Mouse (Mus musculus): ENCODE results near the gene Large1. TPM values are rescaled to one million over a fixed set of nuclear protein-coding genes. Genes with fewer than 3 reads are reported as not detected.
"Not testable (repeated sequence)": the region's sequence is repeated elsewhere in the genome, so short reads cannot be mapped to it uniquely, and the experiment has no call there.

Large1 gene
- polyA plus RNA-seq, 1 experiment, result 7.5 TPM

- Histone ChIP-seq H3K4me1 (ENCODE audit: control insufficient read depth, insufficient read depth, insufficient read length, low read length) (no peaks in the 10 kb centered on the region), H3K27ac (replicated peaks; ENCODE audit: low read depth, low read length) (no peak overlapping the region), H3K4me3 (ENCODE audit: insufficient read depth, low read depth, low read length) (no peak overlapping the region)
Measured at GRCm38 (mm10) chr8:73054726-73055125, 298.6 kb downstream of the Large1 start.

- H3K27ac ChIP-seq (replicated peaks; ENCODE audit: low read depth, low read length), result no peak overlapping the region
- no peak overlapping the region for H3K4me3 ChIP-seq (ENCODE audit: insufficient read depth, low read depth, low read length)
- H3K4me1 ChIP-seq (ENCODE audit: control insufficient read depth, insufficient read depth, insufficient read length, low read length), result no peaks in the 10 kb centered on the region
Measured at GRCm38 (mm10) chr8:73053878-73054277, 299.5 kb downstream of the Large1 start.

- Histone ChIP-seq H3K4me3 (ENCODE audit: insufficient read depth, low read depth, low read length) (no peak overlapping the region), H3K27ac (replicated peaks; ENCODE audit: low read depth, low read length) (no peak overlapping the region), H3K4me1 (ENCODE audit: control insufficient read depth, insufficient read depth, insufficient read length, low read length) (no peaks in the 10 kb centered on the region)
Measured at GRCm38 (mm10) chr8:73052414-73052813, 300.9 kb downstream of the Large1 start.

- Histone ChIP-seq H3K4me3 (ENCODE audit: insufficient read depth, low read depth, low read length) (no peak overlapping the region), H3K4me1 (ENCODE audit: control insufficient read depth, insufficient read depth, insufficient read length, low read length) (no peaks in the 10 kb centered on the region), H3K27ac (replicated peaks; ENCODE audit: low read depth, low read length) (no peak overlapping the region)
Measured at GRCm38 (mm10) chr8:73048136-73048535, 305.2 kb downstream of the Large1 start.

DNA sequence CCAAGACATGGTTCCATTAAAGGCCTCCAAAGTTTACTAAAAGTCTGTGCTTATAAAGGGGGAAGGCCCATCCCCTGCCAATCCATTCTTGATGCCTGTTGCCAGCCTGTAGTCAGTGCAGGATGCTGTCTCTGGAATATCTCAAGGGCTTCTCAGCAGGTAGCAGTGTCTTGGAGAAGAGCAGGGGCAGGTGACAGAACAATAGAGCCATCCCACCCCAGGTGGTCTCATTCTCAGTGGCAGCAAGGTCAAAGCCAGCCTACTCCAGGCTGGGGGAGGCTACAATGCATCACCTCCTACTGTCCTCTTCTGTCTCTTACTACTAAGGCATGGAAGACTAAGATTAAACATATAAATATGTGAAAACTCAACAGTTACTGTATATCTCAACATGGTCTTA is 323.6 kb downstream of the Large1 start:
- no peak overlapping the region for H3K4me3 ChIP-seq (ENCODE audit: insufficient read depth, low read depth, low read length)
- no peaks in the 10 kb centered on the region for H3K4me1 ChIP-seq (ENCODE audit: control insufficient read depth, insufficient read depth, insufficient read length, low read length)
- H3K27ac ChIP-seq (replicated peaks; ENCODE audit: low read depth, low read length), result no peak overlapping the region

GRCm38 (mm10) chr8:73018241-73018640 is 335.1 kb downstream of the Large1 start:
- Histone ChIP-seq H3K4me3 (ENCODE audit: insufficient read depth, low read depth, low read length) (no peak overlapping the region), H3K27ac (replicated peaks; ENCODE audit: low read depth, low read length) (0 out of 2 replicates have a peak overlapping the region, but pooled peaks have one; percentile 51), H3K4me1 (ENCODE audit: control insufficient read depth, insufficient read depth, insufficient read length, low read length) (peaks cover 5% of the 10 kb centered on the region; the same call in 1 of the 2 replicates)

- peaks cover 5% of the 10 kb centered on the region; the same call in 1 of the 2 replicates for H3K4me1 ChIP-seq (ENCODE audit: control insufficient read depth, insufficient read depth, insufficient read length, low read length)
- peak overlapping the region; percentile 51 for H3K27ac ChIP-seq (replicated peaks; ENCODE audit: low read depth, low read length)
Measured at GRCm38 (mm10) chr8:73017601-73018000, 335.7 kb downstream of the Large1 start.

GRCm38 (mm10) chr8:73016303-73016702 is 337.0 kb downstream of the Large1 start:
- H3K27ac ChIP-seq (replicated peaks; ENCODE audit: low read depth, low read length), result no peak overlapping the region
- H3K4me1 ChIP-seq (ENCODE audit: control insufficient read depth, insufficient read depth, insufficient read length, low read length), result peaks cover 5% of the 10 kb centered on the region; the same call in 1 of the 2 replicates
- no peak overlapping the region for H3K4me3 ChIP-seq (ENCODE audit: insufficient read depth, low read depth, low read length)

More at GRCm38 (mm10) chr8:73017601-73018000, 335.7 kb downstream of the Large1 start:
- H3K4me3 ChIP-seq (ENCODE audit: insufficient read depth, low read depth, low read length), result no peak overlapping the region

GRCm38 (mm10) chr8:73007489-73007888 is 345.9 kb downstream of the Large1 start:
- Histone ChIP-seq H3K4me3 (ENCODE audit: insufficient read depth, low read depth, low read length) (no peak overlapping the region), H3K27ac (replicated peaks; ENCODE audit: low read depth, low read length) (no peak overlapping the region), H3K4me1 (ENCODE audit: control insufficient read depth, insufficient read depth, insufficient read length, low read length) (no peaks in the 10 kb centered on the region)

DNA sequence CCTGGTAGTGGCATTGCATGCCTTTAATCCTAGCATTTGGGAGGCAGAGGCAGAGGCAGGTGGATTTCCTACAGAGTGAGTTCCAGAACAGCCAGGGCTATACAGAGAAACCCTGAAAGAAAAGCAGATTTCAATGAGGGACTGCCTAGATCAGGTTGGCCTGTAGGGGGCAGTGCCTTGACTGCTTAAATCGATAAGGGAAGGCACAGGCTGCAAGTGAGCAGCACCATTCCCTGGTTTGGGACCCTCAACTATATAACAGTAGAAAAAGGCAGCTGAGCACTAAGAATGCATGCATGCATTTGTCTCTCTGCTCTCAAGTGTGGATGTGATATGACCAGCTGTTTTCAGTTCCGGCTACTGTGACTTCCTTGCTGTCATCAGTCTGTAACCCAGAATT is 349.5 kb downstream of the Large1 start:
- Histone ChIP-seq H3K27ac (replicated peaks; ENCODE audit: low read depth, low read length) (no peak overlapping the region), H3K4me1 (ENCODE audit: control insufficient read depth, insufficient read depth, insufficient read length, low read length) (no peaks in the 10 kb centered on the region), H3K4me3 (ENCODE audit: insufficient read depth, low read depth, low read length) (no peak overlapping the region)

- no peak overlapping the region for H3K4me3 ChIP-seq (ENCODE audit: insufficient read depth, low read depth, low read length)
Measured at GRCm38 (mm10) chr8:72993831-72994230, 359.5 kb downstream of the Large1 start.

GRCm38 (mm10) chr8:72990425-72990824 is 362.9 kb downstream of the Large1 start:
- Histone ChIP-seq H3K4me3 (ENCODE audit: insufficient read depth, low read depth, low read length) (no peak overlapping the region), H3K4me1 (ENCODE audit: control insufficient read depth, insufficient read depth, insufficient read length, low read length) (no peaks in the 10 kb centered on the region), H3K27ac (replicated peaks; ENCODE audit: low read depth, low read length) (no peak overlapping the region)

More at GRCm38 (mm10) chr8:72993831-72994230, 359.5 kb downstream of the Large1 start:
- Histone ChIP-seq H3K27ac (replicated peaks; ENCODE audit: low read depth, low read length) (no peak overlapping the region), H3K4me1 (ENCODE audit: control insufficient read depth, insufficient read depth, insufficient read length, low read length) (no peaks in the 10 kb centered on the region)

DNA sequence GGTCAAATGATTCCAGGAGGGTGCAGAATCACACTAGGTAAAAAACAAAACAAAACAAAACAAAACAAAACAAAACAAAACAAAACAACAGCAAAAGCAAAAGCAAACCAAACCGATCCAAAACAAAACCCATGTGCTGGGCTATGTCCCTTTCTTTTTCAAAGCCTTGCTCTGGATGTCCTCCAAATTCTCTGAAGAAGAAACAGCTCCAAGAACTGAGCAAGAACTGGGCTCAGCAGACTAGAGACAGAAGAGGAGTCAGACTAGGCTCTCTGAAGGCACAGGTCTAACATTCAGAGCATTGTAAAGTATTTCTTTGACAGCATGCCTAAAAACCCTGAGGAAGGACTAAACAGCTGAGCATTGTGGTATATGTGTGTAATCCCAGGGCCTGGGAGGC is 370.5 kb downstream of the Large1 start:
- no peak overlapping the region for H3K27ac ChIP-seq (replicated peaks; ENCODE audit: low read depth, low read length)
- no peak overlapping the region for H3K4me3 ChIP-seq (ENCODE audit: insufficient read depth, low read depth, low read length)
- H3K4me1 ChIP-seq (ENCODE audit: control insufficient read depth, insufficient read depth, insufficient read length, low read length), result no peaks in the 10 kb centered on the region

GRCm38 (mm10) chr8:72955074-72955473 is 398.3 kb downstream of the Large1 start:
- Histone ChIP-seq H3K27ac (replicated peaks; ENCODE audit: low read depth, low read length) (no peak overlapping the region), H3K4me1 (ENCODE audit: control insufficient read depth, insufficient read depth, insufficient read length, low read length) (no peaks in the 10 kb centered on the region), H3K4me3 (ENCODE audit: insufficient read depth, low read depth, low read length) (no peak overlapping the region)

DNA sequence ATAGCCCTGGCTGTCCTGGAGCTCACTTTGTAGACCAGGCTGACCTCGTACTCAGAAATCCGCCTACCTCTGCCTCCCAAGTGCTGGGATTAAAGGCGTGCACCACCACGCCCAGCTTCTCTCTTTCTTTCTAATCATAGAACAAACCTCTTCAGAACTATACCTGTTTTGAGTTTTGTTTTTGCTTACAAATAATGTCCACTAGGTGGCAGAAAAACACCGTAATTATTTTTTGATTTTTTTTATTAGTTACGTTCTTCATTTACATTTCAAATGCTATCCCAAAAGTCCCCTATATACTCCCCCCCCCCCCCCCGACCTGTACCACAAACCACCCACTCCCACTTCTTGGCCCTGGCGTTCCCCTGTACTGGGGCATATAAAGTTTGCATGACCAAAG is 411.9 kb downstream of the Large1 start:
- H3K4me1 ChIP-seq (ENCODE audit: control insufficient read depth, insufficient read depth, insufficient read length, low read length); H3K4me3 ChIP-seq (ENCODE audit: insufficient read depth, low read depth, low read length); H3K27ac ChIP-seq (replicated peaks; ENCODE audit: low read depth, low read length): not testable (repeated sequence)

DNA sequence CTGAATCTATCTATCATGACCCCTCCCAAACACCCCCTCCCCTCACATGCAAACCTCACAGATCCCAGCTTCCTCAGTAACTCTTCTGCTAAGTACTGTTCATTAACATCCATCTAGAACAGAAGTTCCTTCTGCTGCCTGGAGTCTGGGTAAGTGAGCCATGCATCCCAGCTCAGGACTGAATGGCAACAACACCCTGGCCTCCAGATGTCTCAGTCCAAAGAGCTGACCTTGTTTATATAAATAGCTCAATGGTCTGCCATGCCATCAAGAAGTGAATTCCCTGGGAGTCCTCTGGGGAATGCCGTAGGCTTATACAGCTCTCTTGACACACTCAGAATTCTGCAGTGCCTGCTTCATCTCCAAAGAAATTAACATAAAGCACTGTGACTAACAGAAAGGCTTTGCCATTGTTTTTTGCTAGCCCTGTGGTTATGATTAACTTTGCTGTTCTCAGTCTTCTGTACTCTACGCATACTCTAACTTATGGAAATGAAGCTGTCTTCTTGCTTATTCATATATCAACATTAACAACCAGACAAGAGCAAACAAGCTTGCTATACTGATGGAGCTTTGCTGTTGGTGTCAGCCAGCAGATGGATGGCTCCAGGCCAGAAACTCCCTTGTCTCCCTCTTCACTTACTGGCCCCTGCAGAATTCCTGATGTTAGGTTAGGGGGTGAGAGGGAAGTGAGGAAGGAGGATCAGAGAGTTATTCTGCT is 434.0 kb downstream of the Large1 start:
- Histone ChIP-seq H3K27ac (replicated peaks; ENCODE audit: low read depth, low read length) (no peak overlapping the region), H3K4me1 (ENCODE audit: control insufficient read depth, insufficient read depth, insufficient read length, low read length) (no peaks in the 10 kb centered on the region), H3K4me3 (ENCODE audit: insufficient read depth, low read depth, low read length) (no peak overlapping the region)

All from brown adipose tissue, adult 24 weeks (tissue).